Mouse (Mus musculus) limb, embryonic 10.5 days (tissue): Measurements from ENCODE around the gene Rtn4rl1. TPM values are rescaled to one million over a fixed set of nuclear protein-coding genes. Genes with fewer than 3 reads are reported as not detected.

Experiments
- DNase-seq: peaks from one replicate; pipeline ENCODE4 v3.0.0-alpha.2; 2017; ENCODE audit warnings: low spot score
- H3K27ac ChIP-seq: fragments of 300-500 bp; sonication (generic); 2 replicates; pipeline ENCODE4 v1.5.1; 2016; ENCODE audit warnings: mild to moderate bottlenecking
- H3K27me3 ChIP-seq: fragments of 300-500 bp; sonication (generic); 2 replicates; pipeline ENCODE4 v1.6.1; 2016; ENCODE audit warnings: low read depth, mild to moderate bottlenecking; ENCODE audit not compliant: poor library complexity, severe bottlenecking
- H3K36me3 ChIP-seq: fragments of 300-500 bp; sonication (generic); 2 replicates; pipeline ENCODE4 v1.6.1; 2016; ENCODE audit warnings: mild to moderate bottlenecking, moderate library complexity
- H3K4me1 ChIP-seq: fragments of 300-500 bp; sonication (generic); 2 replicates; pipeline ENCODE4 v1.6.1; 2016
- H3K4me3 ChIP-seq: fragments of 300-500 bp; sonication (generic); 2 replicates; pipeline ENCODE4 v1.5.1; 2016; ENCODE audit warnings: mild to moderate bottlenecking, moderate library complexity
- H3K9me3 ChIP-seq: fragments of 300-500 bp; sonication (generic); replicated peaks from 2 replicates; pipeline ENCODE4 v1.6.1; 2016; ENCODE audit warnings: mild to moderate bottlenecking
- WGBS: fragments of 180-500 bp; shearing (Covaris S2); methylation state at CpG from one replicate; pipeline ENCODE4 v1.1.7; 2016; 5-methylcytosine and 5-hydroxymethylcytosine counted together
- polyA plus RNA-seq: library from polyadenylated mRNA; unstranded; fragments of >200 nt; fragmentation: Nextera tagmentation; extraction: Ambion mirVana; gene quantifications from 2 replicates; pipeline ENCODE4 v1.2.1, GENCODE M21; 2016

Gene Rtn4rl1
- polyA plus RNA-seq, 1 experiment from 2014 or later, result 0.90 TPM

GRCm38 (mm10) chr11:75158432-75158831 lies 35.2 kb upstream of the Rtn4rl1 start:
- Histone ChIP-seq H3K27ac (no peak overlapping the region), H3K4me3 (no peak overlapping the region), H3K27me3 (peaks cover 10% of the 10 kb centered on the region), H3K4me1 (peaks cover 48% of the 10 kb centered on the region), H3K9me3 (no peaks in the 10 kb centered on the region), H3K36me3 (peaks cover 56% of the 10 kb centered on the region)
- WGBS, result 94% methylated on average over 14 of the region's 14 CpGs
- DNase-seq, result no peak

GRCm38 (mm10) chr11:75159564-75159963 lies 34.0 kb upstream of the Rtn4rl1 start:
- Histone ChIP-seq H3K27ac (no peak overlapping the region), H3K4me1 (peaks cover 46% of the 10 kb centered on the region), H3K9me3 (no peaks in the 10 kb centered on the region), H3K36me3 (peaks cover 65% of the 10 kb centered on the region), H3K4me3 (no peak overlapping the region), H3K27me3 (peaks cover 22% of the 10 kb centered on the region)
- no peak for DNase-seq
- 65% methylated on average over 2 of the region's 2 CpGs for WGBS

- H3K36me3 ChIP-seq, result peaks cover 68% of the 10 kb centered on the region
- peaks cover 52% of the 10 kb centered on the region for H3K4me1 ChIP-seq
- 89% methylated on average over 7 of the region's 7 CpGs for WGBS
- H3K4me3 ChIP-seq, result no peak overlapping the region
- DNase-seq, result no peak
- no peak overlapping the region for H3K27ac ChIP-seq
- no peaks in the 10 kb centered on the region for H3K9me3 ChIP-seq
- H3K27me3 ChIP-seq, result peaks cover 36% of the 10 kb centered on the region
Observed at GRCm38 (mm10) chr11:75160954-75161353, 32.6 kb upstream of the Rtn4rl1 start.

GRCm38 (mm10) chr11:75161417-75162008 lies 32.1 kb upstream of the Rtn4rl1 start:
- Histone ChIP-seq H3K4me1 (peaks cover 52% of the 10 kb centered on the region), H3K36me3 (peaks cover 65% of the 10 kb centered on the region), H3K27me3 (peaks cover 41% of the 10 kb centered on the region), H3K27ac (no peak overlapping the region; the same call in 1 of the 2 replicates), H3K4me3 (no peak overlapping the region), H3K9me3 (no peaks in the 10 kb centered on the region)
- DNase-seq, result no peak
- 79% methylated on average over 4 of the region's 4 CpGs for WGBS

GRCm38 (mm10) chr11:75162591-75163080 lies 30.9 kb upstream of the Rtn4rl1 start:
- Histone ChIP-seq H3K27me3 (peaks cover 52% of the 10 kb centered on the region), H3K4me3 (no peak overlapping the region), H3K4me1 (peaks cover 52% of the 10 kb centered on the region), H3K9me3 (no peaks in the 10 kb centered on the region), H3K36me3 (peaks cover 64% of the 10 kb centered on the region), H3K27ac (no peak overlapping the region)
- no peak for DNase-seq
- WGBS, result 95% methylated on average over 12 of the region's 12 CpGs

- WGBS, result 91% methylated on average over 6 of the region's 6 CpGs
- H3K4me3 ChIP-seq, result no peak overlapping the region
- peaks cover 52% of the 10 kb centered on the region for H3K4me1 ChIP-seq
- H3K27me3 ChIP-seq, result peaks cover 60% of the 10 kb centered on the region
- H3K36me3 ChIP-seq, result peaks cover 61% of the 10 kb centered on the region
- no peak for DNase-seq
- no peaks in the 10 kb centered on the region for H3K9me3 ChIP-seq
- H3K27ac ChIP-seq, result no peak overlapping the region
Observed at GRCm38 (mm10) chr11:75163379-75163778, 30.2 kb upstream of the Rtn4rl1 start.

- Histone ChIP-seq H3K4me3 (no peak overlapping the region), H3K27ac (no peak overlapping the region), H3K36me3 (peaks cover 56% of the 10 kb centered on the region), H3K9me3 (no peaks in the 10 kb centered on the region), H3K4me1 (peaks cover 55% of the 10 kb centered on the region), H3K27me3 (peaks cover 67% of the 10 kb centered on the region)
- no peak for DNase-seq
- 79% methylated on average over 2 of the region's 2 CpGs for WGBS
Observed at GRCm38 (mm10) chr11:75164051-75164450, 29.5 kb upstream of the Rtn4rl1 start.

GRCm38 (mm10) chr11:75164750-75165149 lies 28.8 kb upstream of the Rtn4rl1 start:
- Histone ChIP-seq H3K27me3 (peaks cover 74% of the 10 kb centered on the region), H3K4me1 (peaks cover 62% of the 10 kb centered on the region), H3K27ac (no peak overlapping the region), H3K4me3 (peak overlapping the region; percentile 63; the same call in 1 of the 2 replicates), H3K36me3 (peaks cover 49% of the 10 kb centered on the region), H3K9me3 (no peaks in the 10 kb centered on the region)
- 14% methylated on average over 15 of the region's 15 CpGs for WGBS
- DNase-seq, result no peak

- peak; percentile 81 for DNase-seq
- Histone ChIP-seq H3K4me3 (peak overlapping the region; percentile 63), H3K27ac (peak overlapping the region; percentile 54; the same call in 1 of the 2 replicates), H3K27me3 (peaks cover 82% of the 10 kb centered on the region), H3K36me3 (peaks cover 40% of the 10 kb centered on the region), H3K4me1 (peaks cover 71% of the 10 kb centered on the region), H3K9me3 (no peaks in the 10 kb centered on the region)
- 3% methylated on average over 54 of the region's 54 CpGs for WGBS
Observed at GRCm38 (mm10) chr11:75165441-75166192, 28.0 kb upstream of the Rtn4rl1 start.

GRCm38 (mm10) chr11:75166193-75166842 lies 27.3 kb upstream of the Rtn4rl1 start:
- WGBS, result 4% methylated on average over 55 of the region's 55 CpGs
- DNase-seq, result no peak
- peak overlapping the region; percentile 59 for H3K27ac ChIP-seq

GRCm38 (mm10) chr11:75166861-75167642 lies 26.5 kb upstream of the Rtn4rl1 start:
- peaks cover 97% of the 10 kb centered on the region for H3K27me3 ChIP-seq
- peak overlapping the region; percentile 59 for H3K27ac ChIP-seq
- peaks cover 75% of the 10 kb centered on the region for H3K4me1 ChIP-seq
- peak overlapping the region; percentile 63 for H3K4me3 ChIP-seq
- H3K36me3 ChIP-seq, result peaks cover 28% of the 10 kb centered on the region
- 1% methylated on average over 68 of the region's 68 CpGs for WGBS
- H3K9me3 ChIP-seq, result no peaks in the 10 kb centered on the region
- peak; percentile 71 for DNase-seq

More at GRCm38 (mm10) chr11:75166193-75166842, 27.3 kb upstream of the Rtn4rl1 start:
- Histone ChIP-seq H3K4me1 (peaks cover 74% of the 10 kb centered on the region), H3K27me3 (peaks cover 89% of the 10 kb centered on the region), H3K4me3 (peak overlapping the region; percentile 63), H3K9me3 (no peaks in the 10 kb centered on the region), H3K36me3 (peaks cover 35% of the 10 kb centered on the region)
